Mouse (Mus musculus): ENCODE data around the gene Sik1.

The Sik1 gene

DNA sequence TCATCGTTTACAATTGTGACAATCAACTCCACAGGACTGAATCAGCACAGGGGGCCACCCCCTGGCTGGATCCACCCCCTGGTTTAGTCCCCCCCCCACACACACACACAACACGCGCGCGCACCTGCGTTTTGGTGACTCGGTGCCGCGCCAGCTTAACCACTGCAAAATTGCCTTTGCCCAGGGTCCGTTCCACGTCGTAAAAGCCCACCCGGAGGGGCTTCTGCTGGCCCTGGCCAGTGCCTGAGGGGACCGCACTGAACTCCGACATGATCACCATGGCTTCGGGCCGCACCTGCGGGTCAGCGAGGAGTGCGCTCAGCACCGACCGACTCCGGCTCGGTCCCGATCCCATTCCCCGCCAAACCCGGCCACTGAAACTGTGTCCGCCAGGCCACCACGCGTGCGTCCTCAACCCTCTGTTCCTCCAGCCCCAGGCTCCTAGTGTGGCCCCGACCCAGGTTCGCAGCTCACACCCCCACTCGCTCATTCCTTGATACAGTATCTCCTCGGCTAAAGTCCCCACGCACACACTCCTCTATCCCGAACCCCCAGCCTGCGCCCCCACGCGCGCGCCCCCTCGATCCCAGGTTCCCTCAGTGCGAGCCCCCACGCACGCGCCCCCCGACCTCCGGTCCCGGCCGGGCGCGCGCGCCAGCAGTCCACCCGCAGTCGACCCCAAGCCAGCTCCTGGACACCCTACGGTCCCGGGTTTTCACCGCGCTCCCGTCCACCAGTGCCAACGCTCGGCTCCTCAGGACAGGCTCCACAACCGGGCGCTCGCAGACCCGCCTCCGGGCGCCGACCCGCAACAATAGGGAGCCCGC is 621 bp downstream of the Sik1 start:
- no peak for DNase-seq

DNA sequence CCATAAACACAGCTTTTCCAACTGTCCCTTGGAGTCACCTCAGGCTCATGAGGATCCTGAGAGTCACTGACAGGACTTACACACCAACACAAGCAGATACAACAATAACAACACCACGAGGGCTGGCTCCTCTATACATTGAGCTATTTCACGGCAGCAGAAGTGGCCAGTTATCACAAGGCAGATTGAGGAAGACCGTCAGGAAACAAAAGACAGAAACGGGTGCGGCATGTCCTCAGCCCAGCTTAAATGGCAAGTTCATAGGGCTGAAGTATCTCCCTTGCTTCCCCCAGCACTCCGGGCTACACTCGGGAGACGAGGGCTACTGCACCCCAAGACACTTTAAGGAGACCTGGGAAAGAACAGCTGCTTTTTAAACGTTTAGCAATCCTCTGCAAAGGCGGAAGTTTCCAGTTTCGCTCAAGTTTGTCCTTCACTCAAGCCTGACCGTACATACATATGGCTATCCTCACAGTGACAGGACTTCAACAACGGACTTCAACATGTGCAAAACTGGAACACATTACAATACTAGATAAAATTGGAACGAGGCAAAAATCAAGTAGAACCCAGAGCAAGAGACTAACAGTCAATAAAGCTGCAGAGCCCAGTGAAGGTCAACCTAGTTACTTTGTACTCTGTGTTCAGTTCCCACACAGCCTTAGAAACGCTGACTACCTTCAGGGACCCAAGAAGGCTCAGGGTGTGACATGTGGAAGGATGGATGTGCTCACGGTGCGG is 2.0 kb downstream of the Sik1 start:
- DNase-seq: no peak

DNA sequence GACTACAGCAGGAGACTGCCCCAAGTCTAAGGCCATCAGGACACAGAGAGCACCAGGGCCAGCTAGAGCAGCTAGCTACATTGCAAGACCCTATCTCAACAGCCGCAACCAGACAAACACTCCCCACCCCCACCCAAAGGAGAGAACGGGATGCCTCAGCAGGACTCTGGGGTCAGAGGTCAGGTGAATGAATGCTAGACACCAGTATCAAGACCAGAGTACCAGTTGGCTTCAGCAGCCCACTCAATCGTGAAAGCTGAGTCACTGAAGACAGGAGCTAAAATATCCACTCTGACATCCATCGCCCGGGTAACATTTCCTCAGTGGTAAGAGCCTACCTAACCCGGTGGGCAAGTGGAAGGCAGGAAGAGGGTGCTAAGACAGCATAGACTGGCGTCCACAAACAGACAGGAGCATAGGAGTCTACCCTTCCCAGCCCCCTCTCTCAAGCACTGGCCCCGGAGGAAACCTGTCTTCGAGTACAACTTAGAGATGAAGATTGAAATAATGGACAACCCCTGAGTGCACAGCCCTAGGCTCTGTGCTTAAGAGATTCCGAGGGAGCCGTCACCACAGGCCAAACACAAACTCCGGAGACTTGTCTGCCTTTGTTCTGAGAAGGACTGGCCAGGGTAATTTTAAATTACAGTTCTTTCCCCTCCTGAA is 2.7 kb downstream of the Sik1 start:
- no peak for DNase-seq

DNA sequence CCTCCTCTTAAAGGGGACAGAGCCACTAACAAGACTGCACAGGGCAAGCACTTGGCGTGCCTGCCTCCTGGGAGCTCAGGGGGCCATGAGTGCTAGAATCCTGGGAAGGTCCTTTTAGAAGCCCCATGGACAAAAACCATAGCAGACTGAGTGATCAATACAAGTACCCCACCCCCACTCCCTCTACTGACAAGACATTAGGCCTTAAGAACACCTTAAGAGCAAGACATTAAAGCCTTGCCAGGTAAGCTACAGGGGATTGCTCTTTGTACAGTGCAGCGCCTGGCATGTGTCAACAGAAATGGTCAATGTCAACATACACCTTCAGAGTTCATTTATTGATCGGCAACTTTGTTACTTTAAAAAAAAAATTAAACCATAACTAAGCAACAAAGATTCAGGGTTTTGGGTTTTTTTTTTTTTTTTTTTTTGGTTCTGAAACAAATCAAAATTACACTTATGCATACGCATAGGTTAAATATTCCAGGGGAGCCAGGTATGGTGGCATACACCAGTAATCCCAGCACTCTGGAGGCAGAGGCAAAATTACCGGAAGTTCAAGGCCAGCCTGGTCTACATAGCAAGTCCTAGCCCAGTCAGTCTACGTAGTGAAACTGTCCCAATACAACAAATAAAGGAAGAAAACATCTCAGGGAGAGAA is 3.7 kb downstream of the Sik1 start:
- no peak for DNase-seq

DNA sequence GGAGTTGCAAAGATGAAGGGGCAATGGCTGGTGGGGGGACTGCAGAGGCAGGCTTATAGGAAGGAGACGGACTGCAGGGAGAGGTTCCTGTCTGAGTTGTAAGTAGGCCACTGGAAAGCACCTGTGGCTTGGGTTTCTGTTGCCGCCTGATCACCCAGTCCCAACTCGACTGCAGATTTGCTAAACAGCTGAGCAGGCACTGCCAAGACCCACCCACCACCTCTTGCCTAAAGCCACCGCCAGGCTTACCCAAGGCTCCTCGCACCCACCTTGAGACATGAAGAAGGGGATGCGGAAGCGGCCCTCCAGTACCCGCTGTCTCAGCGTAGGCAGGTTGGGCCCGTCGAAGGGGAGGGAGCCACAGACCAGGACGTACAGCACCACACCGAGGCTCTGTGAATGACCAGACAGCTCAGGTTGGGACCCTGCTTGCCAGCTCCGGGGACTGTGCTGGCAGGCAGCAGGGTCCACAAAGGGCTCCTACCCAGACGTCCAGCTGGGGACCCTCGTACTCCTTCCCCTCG is 5.1 kb downstream of the Sik1 start:
- DNase-seq: no peak

DNA sequence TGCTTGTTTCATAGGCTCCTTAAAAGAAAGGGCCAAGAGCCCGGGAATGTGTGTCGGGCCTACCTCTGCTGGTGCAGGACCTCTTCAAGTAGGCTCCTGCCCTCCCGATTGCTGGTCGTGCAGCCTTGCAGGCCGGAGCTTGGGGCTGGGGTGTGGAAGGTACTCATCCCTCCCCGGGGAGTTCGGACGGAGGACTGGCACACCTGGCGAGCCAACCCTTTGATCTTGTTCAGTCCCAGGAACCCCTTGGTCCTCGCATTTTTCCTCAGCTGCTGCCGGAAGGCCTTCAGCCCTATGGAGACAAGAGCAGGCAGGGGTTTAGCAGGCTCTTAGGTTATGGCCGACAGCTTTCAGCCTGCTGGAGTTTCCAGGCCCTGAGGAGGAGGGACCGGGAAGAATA is 8.6 kb downstream of the Sik1 start:
- no peak for DNase-seq

DNA sequence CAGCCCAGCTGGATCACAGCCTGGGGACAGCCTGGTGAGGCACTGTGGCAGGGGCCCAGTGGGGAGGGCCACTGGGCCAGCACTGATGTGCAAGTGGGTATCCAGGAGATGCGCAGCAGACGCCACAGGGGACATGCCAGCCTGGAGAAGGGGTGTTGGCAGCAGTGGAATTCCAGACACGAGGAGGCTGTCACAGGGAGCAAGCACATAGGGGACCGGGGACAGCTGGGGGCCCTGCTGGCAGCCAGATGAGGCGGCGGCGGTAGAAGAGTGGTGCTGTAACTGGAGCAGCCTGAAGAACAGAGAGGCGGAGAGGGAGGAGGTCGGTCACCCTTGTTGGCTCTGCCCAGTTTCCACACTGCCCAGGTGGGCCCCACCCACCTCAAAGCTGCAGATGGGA is 9.3 kb downstream of the Sik1 start:
- no peak for DNase-seq

DNA sequence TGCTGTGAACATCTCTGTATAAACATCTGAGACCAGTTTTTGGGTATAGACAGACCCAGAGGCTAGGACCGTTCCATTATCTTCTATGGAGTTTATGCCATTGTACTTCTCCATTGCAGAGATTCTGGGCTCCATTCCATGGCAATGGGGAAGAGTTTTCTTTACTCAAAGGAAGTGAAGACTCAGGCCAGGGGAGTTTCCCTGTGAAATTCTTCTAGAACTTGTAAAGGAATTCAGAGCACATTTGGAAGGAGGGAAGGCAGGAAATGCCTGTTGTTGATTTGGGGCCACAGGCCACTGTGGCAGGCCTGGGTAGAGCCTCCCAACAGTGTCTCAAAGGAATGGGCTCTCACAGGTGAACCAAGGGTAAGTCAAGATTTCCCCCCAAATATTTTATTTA is 11.7 kb downstream of the Sik1 start:
- DNase-seq: no peak

DNA sequence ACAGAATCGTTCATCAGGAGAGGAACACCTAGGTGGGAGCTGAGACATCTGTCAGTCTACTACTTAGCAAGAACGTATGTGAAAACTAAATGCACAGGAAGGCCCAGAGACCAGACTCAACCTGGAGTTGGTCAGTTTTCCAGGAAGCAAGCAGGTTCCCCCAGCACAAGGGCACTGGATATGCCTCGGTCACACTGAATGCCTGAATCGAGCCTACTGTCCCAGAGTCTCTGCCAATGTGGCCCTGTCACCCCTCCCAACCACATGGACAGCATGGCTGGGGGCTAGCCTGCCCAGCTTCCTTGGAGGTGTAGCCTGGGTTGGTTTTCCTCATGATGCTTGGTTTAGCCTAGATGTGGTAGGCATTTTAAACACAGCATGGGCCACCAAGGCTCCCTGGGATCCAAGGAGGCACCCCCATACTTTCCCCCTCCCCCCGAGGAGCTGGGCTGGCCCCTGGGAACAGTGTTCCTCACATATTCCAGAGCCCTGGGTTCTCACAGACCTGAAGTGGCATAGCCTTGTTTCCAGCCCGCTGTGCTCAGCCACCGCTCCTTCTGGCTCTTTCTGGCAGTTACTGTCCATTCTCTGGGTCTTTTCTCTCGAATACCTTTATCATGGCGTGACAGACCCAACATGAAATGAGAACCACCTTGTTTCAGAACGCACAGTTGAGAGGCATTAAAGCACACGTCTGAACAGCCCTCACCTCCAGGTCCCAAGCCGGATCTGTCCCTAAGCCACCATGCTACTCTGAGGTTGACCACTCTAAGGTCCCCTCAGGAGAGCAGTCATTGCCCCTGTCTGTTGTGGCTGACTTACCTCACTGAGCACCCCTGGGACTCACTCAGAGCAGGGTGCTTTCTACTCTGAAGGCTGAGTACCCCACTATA is 12.4 kb downstream of the Sik1 start:
- DNase-seq: no peak

DNA sequence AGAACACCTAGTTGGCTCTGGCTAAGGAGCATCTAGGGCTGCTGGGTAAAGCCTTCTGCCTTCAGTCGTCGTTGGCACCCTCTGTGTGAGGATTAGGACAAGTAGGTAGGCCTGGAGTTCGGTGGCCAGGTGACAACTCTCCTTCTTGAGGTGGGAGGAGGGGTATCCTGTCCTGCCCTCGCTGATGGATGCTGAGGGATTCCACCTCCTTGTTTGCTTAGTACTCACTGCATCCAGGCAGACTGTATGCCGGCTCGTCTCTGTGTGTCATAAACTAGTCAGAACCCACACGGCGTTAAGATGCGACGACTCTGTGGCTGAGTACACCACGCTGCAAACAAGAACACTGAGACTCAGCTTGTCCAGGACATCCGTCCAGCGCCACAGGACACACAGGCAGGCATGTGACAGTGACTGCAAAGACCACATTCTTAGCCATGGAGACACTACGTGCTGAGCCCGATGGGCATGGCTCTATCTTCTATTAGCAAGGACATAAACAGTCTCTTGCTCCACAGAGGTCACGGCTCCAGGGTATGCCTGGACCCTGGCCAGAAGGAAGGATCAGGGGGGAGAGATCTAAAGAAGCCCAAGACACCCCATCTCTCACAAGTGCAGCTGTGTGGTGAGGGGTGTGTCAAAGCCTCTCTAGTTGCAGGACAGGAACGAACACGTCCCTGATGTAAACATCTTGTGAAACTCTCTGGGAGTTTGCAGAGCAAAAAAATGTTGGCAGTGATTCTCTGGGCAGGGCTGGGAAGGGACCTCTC is 13.6 kb downstream of the Sik1 start:
- no peak for DNase-seq

DNA sequence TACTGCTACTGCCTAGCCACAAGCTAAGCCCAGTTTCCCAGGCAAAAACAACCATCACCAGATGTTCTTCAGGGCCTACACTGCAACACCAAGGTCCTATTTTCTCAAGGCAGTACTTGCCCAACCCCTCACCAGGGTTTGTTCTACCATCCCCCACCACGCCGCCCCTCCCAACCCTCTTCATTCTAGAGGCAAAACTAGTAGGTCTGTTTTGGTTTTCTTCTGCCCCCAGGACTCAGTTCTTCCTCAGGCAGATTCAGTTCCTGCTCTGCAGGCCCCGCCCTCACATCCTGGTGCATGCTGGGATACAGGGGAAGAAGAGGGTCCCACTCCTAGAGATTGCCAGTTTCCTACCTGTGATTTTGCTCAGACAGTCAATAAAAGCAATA is 14.2 kb downstream of the Sik1 start:
- DNase-seq: no peak

DNA sequence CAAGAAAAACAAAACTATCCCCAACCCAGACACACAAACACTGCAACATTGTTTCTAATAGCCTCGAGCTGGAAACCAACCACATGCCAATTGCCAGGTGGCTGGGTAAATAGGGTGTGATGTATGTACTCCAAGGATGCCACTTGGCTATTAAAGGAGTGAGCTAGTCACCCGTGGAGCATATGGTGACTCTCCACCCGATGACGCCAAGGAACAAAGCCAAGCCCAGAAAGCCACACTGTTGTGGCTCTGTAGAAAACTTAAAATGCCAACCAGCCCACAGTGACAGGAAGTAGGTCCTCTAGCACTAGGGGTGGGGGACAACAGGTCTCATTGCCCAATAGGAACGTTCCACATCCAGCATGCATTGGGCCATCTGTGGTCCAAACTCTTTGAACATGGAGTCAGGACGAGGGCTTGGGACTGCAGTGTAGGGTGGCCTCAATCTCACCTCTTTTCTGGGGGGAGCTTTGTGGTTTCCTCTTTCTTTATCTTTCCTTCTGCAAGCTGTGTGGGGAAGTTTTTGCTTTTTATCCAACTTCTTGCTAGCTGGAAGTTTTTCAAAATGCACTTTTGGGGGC is 15.1 kb downstream of the Sik1 start:
- no peak for DNase-seq

DNA sequence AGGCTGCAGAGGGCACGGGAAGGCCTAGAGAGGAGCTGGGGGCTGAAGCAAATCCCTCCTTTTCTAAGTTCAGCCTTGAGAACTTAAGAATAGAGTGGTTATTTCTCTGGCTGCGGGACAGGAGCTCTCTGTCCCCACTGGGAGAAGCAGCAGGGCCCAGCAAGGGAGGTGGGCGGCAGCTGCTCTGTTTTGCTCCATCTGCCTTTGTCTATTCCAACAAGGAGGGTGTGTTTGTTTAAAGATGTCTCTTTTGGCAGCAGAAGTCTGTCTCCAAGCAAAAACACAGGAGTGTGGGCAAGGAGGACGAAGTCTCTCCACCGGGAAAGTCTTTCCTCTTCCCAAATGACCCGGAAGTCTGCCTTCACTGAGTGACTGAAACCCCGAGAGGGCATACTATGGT is 18.8 kb downstream of the Sik1 start:
- DNase-seq: no peak

DNA sequence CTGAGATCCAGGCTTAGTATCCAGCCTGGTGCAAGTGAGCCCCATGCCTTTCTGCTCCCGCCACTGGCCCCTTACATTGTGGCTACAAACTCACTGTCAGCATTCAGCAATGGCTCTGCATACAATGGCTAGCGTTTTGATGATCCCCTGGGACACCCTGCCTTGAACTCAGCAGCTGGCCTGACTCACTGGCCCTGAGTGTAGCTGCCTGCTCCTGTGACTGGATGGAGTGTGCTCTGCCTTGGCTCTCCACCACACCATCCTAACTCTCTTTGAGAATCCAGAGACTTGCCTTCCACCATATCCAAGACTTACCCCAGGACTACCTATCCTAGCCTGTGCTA is 19.4 kb downstream of the Sik1 start:
- no peak for DNase-seq

DNA sequence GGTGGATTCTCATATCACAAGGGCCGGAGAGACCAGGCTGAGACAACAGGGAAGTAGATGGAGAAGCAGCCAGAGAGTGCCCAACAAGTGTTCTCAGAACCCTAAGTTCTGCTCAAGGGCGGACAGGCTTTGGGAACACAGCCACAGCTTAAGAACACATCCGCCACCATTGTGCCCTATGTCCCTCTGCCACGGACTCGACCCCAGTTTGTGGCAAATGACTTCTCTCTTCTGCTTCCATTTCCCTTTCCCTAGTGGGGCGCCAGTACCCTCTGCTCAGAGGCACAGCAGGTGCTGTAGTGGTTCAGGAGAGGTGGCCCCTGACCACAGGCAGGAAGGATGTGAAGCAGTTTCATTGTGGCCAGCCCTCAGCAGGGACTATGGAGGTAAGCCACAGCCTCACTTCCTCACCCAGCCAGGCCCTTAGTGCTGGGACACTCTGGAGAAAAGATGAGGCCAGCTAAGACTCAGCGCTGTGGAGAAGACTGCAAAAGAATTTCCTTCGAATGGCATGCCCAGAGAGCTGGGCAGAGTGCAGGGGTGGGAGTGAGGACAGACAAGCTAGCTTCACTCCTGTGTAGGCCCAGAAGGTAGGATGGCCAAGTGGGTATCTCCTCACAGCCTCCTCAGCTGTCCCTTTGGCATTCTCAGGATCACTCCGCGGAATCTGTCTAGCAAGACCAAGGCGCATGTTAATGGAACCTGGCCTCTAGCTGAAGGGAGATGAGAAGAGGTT is 19.9 kb downstream of the Sik1 start:
- DNase-seq: no peak

DNA sequence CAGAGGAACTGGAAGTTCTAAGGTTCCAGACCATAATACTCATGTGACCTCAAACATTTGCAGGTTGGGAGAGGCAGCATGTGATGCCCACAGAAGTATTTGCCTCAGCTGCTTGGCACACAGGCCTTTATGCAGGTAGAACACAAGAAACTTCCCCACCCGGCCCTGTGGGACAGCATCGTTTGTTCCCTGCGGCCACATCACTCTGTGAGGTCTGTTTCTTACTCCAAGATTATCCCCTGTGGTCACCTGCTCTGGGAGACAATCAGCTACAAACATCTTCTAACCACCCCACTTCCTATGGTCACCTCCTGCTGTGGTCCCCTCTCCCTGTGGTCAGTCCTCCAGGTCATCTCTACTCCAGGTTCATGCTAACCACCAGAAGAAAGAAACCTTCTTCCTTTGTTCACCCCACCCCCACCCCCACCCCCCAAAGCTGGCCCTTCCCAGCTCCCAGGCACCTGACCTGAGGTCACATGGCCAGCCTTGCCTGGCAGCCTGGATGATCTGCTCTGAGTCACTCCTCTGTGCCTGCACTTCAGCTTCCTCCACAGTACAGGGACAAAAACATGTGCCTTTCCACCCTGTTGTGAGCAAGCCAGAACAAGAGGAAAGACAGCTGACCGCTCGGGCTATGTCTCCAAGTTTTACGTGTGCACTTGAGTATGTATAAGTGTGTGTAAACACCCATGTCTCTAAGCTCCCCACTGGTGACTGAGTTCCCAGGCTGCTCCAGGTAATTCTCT is 21.1 kb downstream of the Sik1 start:
- no peak for DNase-seq

DNA sequence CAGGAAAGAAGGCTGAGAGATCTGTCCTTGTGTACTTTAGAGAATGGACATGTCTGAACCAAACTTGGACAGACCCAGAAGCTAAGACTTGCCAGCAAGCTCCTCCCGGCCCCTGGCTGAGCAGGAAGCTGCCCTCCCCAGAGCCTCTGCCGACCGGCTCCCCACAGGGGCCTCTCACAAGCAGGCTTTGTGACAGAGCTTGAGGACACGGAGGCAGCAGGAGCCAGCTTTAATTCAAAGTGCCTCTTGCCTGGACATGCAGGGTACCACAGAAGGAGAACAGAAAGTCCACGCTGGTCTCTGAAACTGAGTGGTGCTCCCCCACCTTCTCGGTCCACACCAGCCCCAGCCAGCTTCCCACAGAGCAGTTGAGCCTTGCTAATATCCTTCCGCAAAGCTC is 21.9 kb downstream of the Sik1 start:
- no peak for DNase-seq

DNA sequence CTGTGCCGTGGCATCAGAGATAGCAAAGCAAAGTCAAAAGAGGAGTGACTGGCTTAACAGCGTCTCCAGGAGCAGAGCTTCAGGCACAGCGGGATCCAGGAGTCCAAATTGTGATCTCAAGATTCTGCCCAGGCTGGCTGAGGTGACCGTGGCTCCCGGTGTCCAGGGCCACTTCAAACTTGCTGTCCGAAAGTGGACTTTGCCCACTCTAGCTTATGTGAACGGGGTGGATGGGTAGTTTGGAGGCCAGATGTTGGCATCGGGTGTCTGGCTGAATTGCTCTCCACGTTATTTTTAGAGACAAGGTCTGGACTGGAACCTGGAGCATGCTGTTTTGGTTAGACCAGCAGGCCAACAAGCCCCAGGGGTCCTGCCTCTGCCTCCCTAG is 23.0 kb downstream of the Sik1 start:
- no peak for DNase-seq

DNA sequence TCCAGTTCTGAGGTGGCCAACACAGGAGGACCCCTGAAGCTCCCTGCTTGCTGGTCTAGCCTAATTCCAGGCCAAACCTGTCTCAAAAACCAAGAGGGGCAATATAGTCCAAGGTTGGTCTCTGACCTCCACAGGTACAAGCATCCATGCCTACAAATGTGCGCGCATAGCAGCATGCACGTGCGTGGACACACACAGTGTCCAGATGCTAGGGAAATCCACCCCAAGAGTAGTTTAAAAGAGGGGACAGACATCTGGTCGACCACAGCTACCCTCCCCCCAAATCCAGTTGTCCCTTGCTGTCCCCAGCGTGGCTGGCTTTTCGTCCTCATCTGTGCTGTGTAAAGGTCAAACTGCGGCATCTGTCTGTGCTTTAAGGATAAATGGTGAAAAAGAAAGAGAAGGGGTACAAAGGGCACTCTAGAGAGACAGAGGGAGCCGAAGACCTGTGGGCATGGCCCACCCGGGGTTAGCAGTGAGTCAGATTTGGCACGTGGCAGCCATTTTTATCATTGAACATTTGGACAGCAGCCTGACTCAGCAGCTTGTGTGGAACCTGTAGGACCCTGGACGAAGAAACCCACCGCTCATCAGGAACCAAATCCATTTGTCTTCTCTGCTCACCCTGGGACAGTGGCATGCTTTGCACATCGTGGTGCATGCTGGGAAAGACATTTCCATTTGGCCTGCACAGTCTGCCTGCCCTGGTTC is 23.6 kb downstream of the Sik1 start:
- DNase-seq: no peak

Measured in cerebellum, postnatal 10 days (tissue).